Mouse (Mus musculus) limb, embryonic 14.5 days (tissue): Measurements from ENCODE around the gene 4921517D22Rik. TPM values are rescaled to one million over a fixed set of nuclear protein-coding genes. Genes with fewer than 3 reads are reported as not detected.
"Not testable (repeated sequence)": the region's sequence is repeated elsewhere in the genome, so short reads cannot be mapped to it uniquely, and the experiment has no call there.

Experiments
- ATAC-seq: fragments of 200-750 bp; cut with Nextera tagmentation; 2 replicates; pipeline ENCODE4 v1.8.0; 2017; ENCODE audit warnings: low read depth, moderate number of reproducible peaks, moderate TSS enrichment; ENCODE audit not compliant: low FRiP score
- DNase-seq: peaks from one replicate; pipeline ENCODE4 v3.0.0-alpha.2; 2015; ENCODE audit warnings: low spot score
- H3K27ac ChIP-seq: fragments of 300-500 bp; sonication (generic); replicated peaks from 2 replicates; pipeline ENCODE4 v1.5.1; 2014; ENCODE audit warnings: low read depth, mild to moderate bottlenecking, low read length, moderate library complexity, mixed read lengths
- H3K27me3 ChIP-seq: fragments of 300-500 bp; sonication (generic); 2 replicates; pipeline ENCODE4 v1.6.1; 2014; ENCODE audit warnings: low read length, mixed read lengths; ENCODE audit not compliant: control insufficient read depth, insufficient read depth
- H3K36me3 ChIP-seq: fragments of 300-500 bp; sonication (generic); 2 replicates; pipeline ENCODE4 v1.6.1; 2014; ENCODE audit warnings: mild to moderate bottlenecking, low read length, moderate library complexity, mixed read lengths; ENCODE audit not compliant: control insufficient read depth, insufficient read depth
- H3K4me1 ChIP-seq: fragments of 300-500 bp; sonication (generic); 2 replicates; pipeline ENCODE4 v1.6.1; 2014; ENCODE audit warnings: antibody characterized with exemption, low read length, mixed read lengths; ENCODE audit not compliant: control insufficient read depth, insufficient read depth
- H3K4me2 ChIP-seq: fragments of 300-500 bp; sonication (generic); replicated peaks from 2 replicates; pipeline ENCODE4 v1.6.1; 2014; ENCODE audit warnings: low read depth, mild to moderate bottlenecking, low read length, moderate library complexity; ENCODE audit not compliant: severe bottlenecking
- H3K4me3 ChIP-seq: fragments of 300-500 bp; sonication (generic); replicated peaks from 2 replicates; pipeline ENCODE4 v1.5.1; 2014; ENCODE audit warnings: low read length
- H3K9ac ChIP-seq: fragments of 300-500 bp; sonication (generic); 2 replicates; pipeline ENCODE4 v1.6.1; 2014; ENCODE audit warnings: mild to moderate bottlenecking, low read depth, low read length, moderate library complexity; ENCODE audit not compliant: severe bottlenecking
- H3K9me3 ChIP-seq: fragments of 300-500 bp; sonication (generic); 2 replicates; pipeline ENCODE4 v1.6.1; 2016; ENCODE audit warnings: low read length; ENCODE audit not compliant: control insufficient read depth
- POLR2A ChIP-seq: fragments of 200-500 bp; IDR thresholded peaks from 2 replicates; pipeline ENCODE4 v1.8.0; 2012; ENCODE audit warnings: inconsistent platforms, mild to moderate bottlenecking, moderate library complexity, borderline replicate concordance; ENCODE audit not compliant: insufficient read depth, insufficient read length; ENCODE audit errors: extremely low read depth
- WGBS: fragments of 180-500 bp; shearing (Covaris S2); extraction: QIAGEN DNeasy Blood & Tissue Kit; methylation state at CpG from one replicate; pipeline ENCODE4 v1.1.7; 2014; 5-methylcytosine and 5-hydroxymethylcytosine counted together
- polyA plus RNA-seq, 2 experiments: library from polyadenylated mRNA; depleted of rRNA in 1 of 2; stranded (reverse) in 1 of 2; unstranded in 1 of 2; fragments of >200 nt; fragmentation: Nextera tagmentation in 1 of 2; extraction: Ambion mirVana in 1 of 2; gene quantifications; 2 replicates each; pipeline versions ENCODE4 v1.2.1 to v1.2.3; 2012 to 2014

The 4921517D22Rik gene
- polyA plus RNA-seq, 2 experiments = not detected

DNA sequence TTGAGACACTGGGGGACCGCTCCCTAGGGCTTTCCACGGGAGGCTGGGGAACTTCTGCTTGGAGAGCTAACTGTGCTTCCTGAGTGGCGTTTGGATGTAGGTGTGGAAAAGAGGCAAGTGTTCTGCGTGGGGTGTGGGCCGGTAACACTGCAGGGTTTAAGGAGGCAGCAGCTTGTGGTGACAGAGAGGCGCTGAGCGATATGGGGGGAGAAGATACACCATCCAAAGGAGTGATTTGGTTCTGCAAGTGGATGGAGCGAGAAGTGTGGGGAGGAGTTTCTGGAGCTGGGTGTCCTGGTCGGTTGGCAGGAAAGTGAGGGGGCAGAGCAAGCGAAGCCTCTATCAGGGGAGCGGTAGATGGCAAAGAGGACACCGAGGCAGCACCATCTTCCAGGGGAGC, 9.6 kb upstream of the 4921517D22Rik start:
- Histone ChIP-seq H3K4me2 (no peak overlapping the region), H3K27ac (no peak overlapping the region), H3K9me3 (no peaks in the 10 kb centered on the region), H3K36me3 (no peaks in the 10 kb centered on the region), H3K4me1 (no peaks in the 10 kb centered on the region), H3K9ac (no peak overlapping the region), H3K27me3 (no peaks in the 10 kb centered on the region), H3K4me3 (no peak overlapping the region)
- 85% methylated on average over 12 of the region's 12 CpGs for WGBS
- TF ChIP-seq POLR2A = no peak
- DNase-seq (no peak), ATAC-seq (no peak)

DNA sequence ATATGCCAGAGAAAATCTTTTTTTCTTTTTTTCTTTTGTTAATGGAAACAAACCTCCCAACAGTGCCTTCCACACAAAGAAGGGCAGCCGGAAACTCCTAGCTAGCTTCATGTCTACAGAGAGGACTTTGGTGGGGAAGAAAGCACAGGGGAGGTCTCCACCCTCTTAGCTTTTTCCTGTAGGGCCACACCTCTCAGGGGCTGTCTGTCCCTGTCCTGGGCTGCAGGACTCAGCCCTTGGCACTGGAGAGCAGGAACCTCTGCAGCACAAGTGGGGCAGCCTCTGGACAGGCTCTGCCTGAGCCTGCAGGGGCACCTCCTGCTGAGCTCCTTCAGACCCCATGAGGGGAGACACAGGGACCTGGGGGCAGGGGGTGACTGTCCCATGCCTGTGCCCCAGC, 6.2 kb upstream of the 4921517D22Rik start:
- not testable (repeated sequence) for H3K9me3 ChIP-seq, H3K4me3 ChIP-seq, DNase-seq, H3K9ac ChIP-seq, H3K4me1 ChIP-seq, H3K27me3 ChIP-seq, ATAC-seq, H3K36me3 ChIP-seq, H3K27ac ChIP-seq, H3K4me2 ChIP-seq
- WGBS = 43% methylated on average over 1 of the region's 1 CpGs

DNA sequence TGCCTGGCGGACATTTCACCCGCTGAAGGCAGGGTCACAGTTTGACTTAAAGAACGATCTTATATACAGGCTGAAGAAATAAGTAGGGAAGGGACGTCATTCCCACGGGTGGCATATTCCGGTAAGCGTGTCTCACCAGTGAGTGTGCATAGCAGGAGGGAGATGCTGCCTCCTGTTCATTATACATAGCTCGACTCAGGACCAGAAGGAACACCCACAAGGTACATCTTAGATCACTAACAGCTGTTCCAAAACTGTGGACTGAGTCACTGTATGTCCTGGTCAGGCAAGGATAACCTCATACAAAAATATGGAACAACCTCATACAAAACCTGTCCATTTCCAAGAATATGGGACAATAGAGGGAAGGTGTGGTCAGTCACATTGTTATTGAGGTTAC, 5.2 kb upstream of the 4921517D22Rik start:
- Histone ChIP-seq H3K27me3 (no peaks in the 10 kb centered on the region), H3K27ac (no peak overlapping the region), H3K9ac (no peak overlapping the region), H3K4me2 (no peak overlapping the region), H3K9me3 (no peaks in the 10 kb centered on the region), H3K36me3 (no peaks in the 10 kb centered on the region), H3K4me1 (no peaks in the 10 kb centered on the region), H3K4me3 (no peak overlapping the region)
- no peak for DNase-seq
- 92% methylated on average over 8 of the region's 8 CpGs for WGBS
- TF ChIP-seq POLR2A = no peak
- no peak for ATAC-seq

DNA sequence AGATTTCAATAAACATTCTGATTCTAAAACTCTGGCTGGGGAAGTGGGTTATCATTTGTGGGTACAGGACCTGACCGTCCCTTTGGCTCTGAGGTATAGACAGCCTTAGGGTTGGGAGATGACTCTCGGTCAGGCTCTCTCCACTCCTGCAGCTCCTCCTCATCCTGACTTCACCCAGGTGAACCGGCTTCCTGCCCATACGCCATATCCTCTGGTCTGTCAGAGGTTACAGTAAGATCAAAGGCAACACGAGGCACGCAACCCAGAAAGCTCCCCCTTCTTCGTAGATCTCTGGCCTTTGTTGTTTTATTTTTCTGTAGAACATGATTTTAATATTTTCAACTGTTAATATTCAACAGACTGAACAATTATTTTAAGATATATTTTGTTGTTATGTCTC, 1.9 kb upstream of the 4921517D22Rik start:
- no peak overlapping the region for H3K4me2 ChIP-seq
- 79% methylated on average over 7 of the region's 7 CpGs for WGBS
- H3K4me3 ChIP-seq = no peak overlapping the region
- no peaks in the 10 kb centered on the region for H3K27me3 ChIP-seq
- H3K9me3 ChIP-seq = no peaks in the 10 kb centered on the region
- no peak for TF ChIP-seq POLR2A
- no peak overlapping the region for H3K27ac ChIP-seq
- ATAC-seq = no peak
- no peak for DNase-seq
- no peak overlapping the region for H3K9ac ChIP-seq
- no peaks in the 10 kb centered on the region for H3K4me1 ChIP-seq
- H3K36me3 ChIP-seq = no peaks in the 10 kb centered on the region

DNA sequence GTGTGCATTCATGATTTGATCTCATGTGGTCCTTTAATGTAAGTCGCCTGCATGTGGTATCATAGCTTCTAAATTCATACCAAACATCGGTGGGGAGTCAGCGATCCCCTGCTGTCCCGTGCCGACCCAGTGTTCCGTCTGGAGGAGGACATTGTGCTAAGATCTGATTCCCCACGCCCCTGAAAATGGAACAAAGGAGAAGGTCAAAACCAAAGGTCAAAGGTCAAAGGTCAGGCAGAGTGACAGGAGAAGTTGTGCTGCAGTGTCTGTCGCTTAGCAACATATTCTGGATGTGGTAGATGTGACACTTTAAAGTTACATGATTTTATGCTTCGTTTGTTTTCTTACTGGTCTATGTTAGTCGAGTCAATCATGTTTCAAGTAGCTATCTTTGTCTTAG, 2.4 kb downstream of the 4921517D22Rik start:
- DNase-seq (no peak), ATAC-seq (no peak)
- Histone ChIP-seq H3K9me3 (no peaks in the 10 kb centered on the region), H3K4me2 (no peak overlapping the region), H3K36me3 (no peaks in the 10 kb centered on the region), H3K27ac (no peak overlapping the region), H3K4me1 (no peaks in the 10 kb centered on the region), H3K27me3 (no peaks in the 10 kb centered on the region), H3K4me3 (no peak overlapping the region), H3K9ac (no peak overlapping the region)
- WGBS = 83% methylated on average over 10 of the region's 10 CpGs
- TF ChIP-seq POLR2A = no peak

DNA sequence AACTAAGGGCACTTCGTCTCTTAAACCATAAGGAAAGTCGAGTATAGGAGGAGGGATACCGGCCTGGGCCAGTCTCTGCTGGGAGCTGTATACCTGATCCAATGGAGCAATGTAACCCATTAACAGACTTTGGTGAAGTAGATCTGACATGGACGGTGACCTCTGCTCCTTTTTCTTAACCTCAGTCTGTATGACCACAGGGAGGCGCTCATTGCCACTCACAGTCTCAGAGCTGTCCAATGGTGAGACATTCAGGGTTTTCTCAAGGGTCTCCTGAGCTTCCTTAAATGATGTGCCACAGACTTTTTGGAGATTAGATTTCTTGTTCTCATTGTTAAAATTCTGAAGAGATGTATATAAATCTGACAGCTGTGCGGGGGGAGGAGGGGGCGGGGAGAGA, 3.3 kb downstream of the 4921517D22Rik start:
- DNase-seq (no peak), ATAC-seq (no peak)
- Histone ChIP-seq H3K4me3 (no peak overlapping the region), H3K36me3 (no peaks in the 10 kb centered on the region), H3K9me3 (no peaks in the 10 kb centered on the region), H3K27me3 (no peaks in the 10 kb centered on the region), H3K4me2 (no peak overlapping the region), H3K9ac (no peak overlapping the region), H3K27ac (no peak overlapping the region), H3K4me1 (no peaks in the 10 kb centered on the region)
- WGBS = 84% methylated on average over 7 of the region's 7 CpGs
- no peak for TF ChIP-seq POLR2A
